Mouse (Mus musculus): ENCODE measurements around the gene Ghsr. TPM values are rescaled to one million over a fixed set of nuclear protein-coding genes. Genes with fewer than 3 reads are reported as not detected.

Gene Ghsr
- not detected for total RNA-seq (2023)

DNA sequence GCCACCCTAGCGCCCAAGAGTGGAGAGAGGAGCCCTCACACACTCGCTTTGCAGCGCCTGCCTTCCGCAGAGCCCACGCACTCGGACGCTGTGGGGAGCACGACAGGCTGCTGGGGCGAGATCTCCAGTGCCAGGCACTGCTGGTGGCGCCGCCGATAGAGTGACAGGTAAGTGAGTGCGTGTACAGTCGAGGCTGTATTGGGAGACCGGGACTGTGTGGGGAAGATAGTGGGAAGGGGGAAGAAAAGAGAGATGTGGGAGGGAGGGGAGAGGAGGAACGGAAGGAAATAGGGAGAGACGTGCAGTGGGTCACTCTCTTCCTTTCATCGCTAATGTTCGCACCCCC lies at the start of gene Ghsr:
Ghsr (plus strand) TSS at position 76 of the 346 bp plus-strand sequence.

Other genes with a start within 250 kb of the Ghsr start
- 1 to 10 TPM; 1.4 to 1.6 TPM for gene Ect2, start 217.5 kb upstream of the Ghsr start, total RNA-seq (2023)
- 10 to 100 TPM; 31.3 to 40.7 TPM for gene Nceh1, start 188.4 kb upstream of the Ghsr start, total RNA-seq (2023)
- gene Tnfsf10, start 54.3 kb upstream of the Ghsr start, total RNA-seq (2023) = 1 to 10 TPM; 1.8 to 1.9 TPM